Mouse (Mus musculus): ENCODE measurements around the gene Zfp882. TPM values are rescaled to one million over a fixed set of nuclear protein-coding genes. Genes with fewer than 3 reads are reported as not detected.
"Not testable (repeated sequence)": the region's sequence is repeated elsewhere in the genome, so short reads cannot be mapped to it uniquely, and the experiment has no call there.

The Zfp882 gene
- polyA plus RNA-seq, 1 experiment = 5.0 TPM

GRCm38 (mm10) chr8:71922567-71923401 is 14.4 kb downstream of the Zfp882 start:
- H3K4me3 ChIP-seq (ENCODE audit: insufficient read depth, low read length) = peak overlapping the region; percentile 65
- no peaks in the 10 kb centered on the region for H3K4me1 ChIP-seq (ENCODE audit: control insufficient read depth, insufficient read depth, low read length)
- peak overlapping the region; percentile 83 for H3K27ac ChIP-seq (ENCODE audit: insufficient read depth, low read length)
- TF ChIP-seq POLR2A (IDR thresholded peaks at IDR 0.05; ENCODE audit: low read depth, low read length) (peak; percentile 86), CTCF (IDR thresholded peaks at IDR 0.05; ENCODE audit: borderline replicate concordance, insufficient read depth, low read length) (no peak)

- H3K4me1 ChIP-seq (ENCODE audit: control insufficient read depth, insufficient read depth, low read length) = no peaks in the 10 kb centered on the region
- no peak overlapping the region for H3K4me3 ChIP-seq (ENCODE audit: insufficient read depth, low read length)
- no peak overlapping the region for H3K27ac ChIP-seq (ENCODE audit: insufficient read depth, low read length)
- TF ChIP-seq CTCF (IDR thresholded peaks at IDR 0.05; ENCODE audit: borderline replicate concordance, insufficient read depth, low read length) (no peak), POLR2A (IDR thresholded peaks at IDR 0.05; ENCODE audit: low read depth, low read length) (no peak)
Observed at GRCm38 (mm10) chr8:71925791-71926190, 17.4 kb downstream of the Zfp882 start.

GRCm38 (mm10) chr8:71926551-71926950 is 18.1 kb downstream of the Zfp882 start:
- TF ChIP-seq POLR2A (IDR thresholded peaks at IDR 0.05; ENCODE audit: low read depth, low read length) (no peak), CTCF (IDR thresholded peaks at IDR 0.05; ENCODE audit: borderline replicate concordance, insufficient read depth, low read length) (no peak)

GRCm38 (mm10) chr8:71927779-71928178 is 19.4 kb downstream of the Zfp882 start:
- TF ChIP-seq CTCF (IDR thresholded peaks at IDR 0.05; ENCODE audit: borderline replicate concordance, insufficient read depth, low read length) (no peak), POLR2A (IDR thresholded peaks at IDR 0.05; ENCODE audit: low read depth, low read length) (no peak)
- no peaks in the 10 kb centered on the region for H3K4me1 ChIP-seq (ENCODE audit: control insufficient read depth, insufficient read depth, low read length)

More at GRCm38 (mm10) chr8:71926551-71926950, 18.1 kb downstream of the Zfp882 start:
- Histone ChIP-seq H3K27ac (ENCODE audit: insufficient read depth, low read length) (no peak overlapping the region), H3K4me1 (ENCODE audit: control insufficient read depth, insufficient read depth, low read length) (no peaks in the 10 kb centered on the region), H3K4me3 (ENCODE audit: insufficient read depth, low read length) (no peak overlapping the region)

GRCm38 (mm10) chr8:71938037-71938436 is 29.6 kb downstream of the Zfp882 start:
- not testable (repeated sequence) for H3K27ac ChIP-seq (ENCODE audit: insufficient read depth, low read length); H3K4me1 ChIP-seq (ENCODE audit: control insufficient read depth, insufficient read depth, low read length); H3K4me3 ChIP-seq (ENCODE audit: insufficient read depth, low read length)

More at GRCm38 (mm10) chr8:71927779-71928178, 19.4 kb downstream of the Zfp882 start:
- Histone ChIP-seq H3K27ac (ENCODE audit: insufficient read depth, low read length) (no peak overlapping the region), H3K4me3 (ENCODE audit: insufficient read depth, low read length) (no peak overlapping the region)

GRCm38 (mm10) chr8:71940293-71941208 is 32.1 kb downstream of the Zfp882 start:
- no peak overlapping the region for H3K27ac ChIP-seq (ENCODE audit: insufficient read depth, low read length)
- no peak overlapping the region for H3K4me3 ChIP-seq (ENCODE audit: insufficient read depth, low read length)
- no peaks in the 10 kb centered on the region; the same call in 1 of the 2 replicates for H3K4me1 ChIP-seq (ENCODE audit: control insufficient read depth, insufficient read depth, low read length)
- no peak for TF ChIP-seq POLR2A (IDR thresholded peaks at IDR 0.05; ENCODE audit: low read depth, low read length)
- no peak for TF ChIP-seq CTCF (IDR thresholded peaks at IDR 0.05; ENCODE audit: borderline replicate concordance, insufficient read depth, low read length)

- no peak overlapping the region for H3K27ac ChIP-seq (ENCODE audit: insufficient read depth, low read length)
- TF ChIP-seq POLR2A (IDR thresholded peaks at IDR 0.05; ENCODE audit: low read depth, low read length) = no peak
- no peak for TF ChIP-seq CTCF (IDR thresholded peaks at IDR 0.05; ENCODE audit: borderline replicate concordance, insufficient read depth, low read length)
Observed at GRCm38 (mm10) chr8:71941776-71942175, 33.4 kb downstream of the Zfp882 start.

GRCm38 (mm10) chr8:71948624-71949023 is 40.2 kb downstream of the Zfp882 start:
- no peaks in the 10 kb centered on the region for H3K4me1 ChIP-seq (ENCODE audit: control insufficient read depth, insufficient read depth, low read length)
- TF ChIP-seq CTCF (IDR thresholded peaks at IDR 0.05; ENCODE audit: borderline replicate concordance, insufficient read depth, low read length) (no peak), POLR2A (IDR thresholded peaks at IDR 0.05; ENCODE audit: low read depth, low read length) (no peak)
- no peak overlapping the region for H3K27ac ChIP-seq (ENCODE audit: insufficient read depth, low read length)
- H3K4me3 ChIP-seq (ENCODE audit: insufficient read depth, low read length) = no peak overlapping the region

More at GRCm38 (mm10) chr8:71941776-71942175, 33.4 kb downstream of the Zfp882 start:
- no peaks in the 10 kb centered on the region; the same call in 1 of the 2 replicates for H3K4me1 ChIP-seq (ENCODE audit: control insufficient read depth, insufficient read depth, low read length)
- no peak overlapping the region for H3K4me3 ChIP-seq (ENCODE audit: insufficient read depth, low read length)

- no peak within 1 kb of the TSS for H3K27ac ChIP-seq (ENCODE audit: insufficient read depth, low read length)
- TF ChIP-seq POLR2A (IDR thresholded peaks at IDR 0.05; ENCODE audit: low read depth, low read length) (peak; percentile 86), CTCF (IDR thresholded peaks at IDR 0.05; ENCODE audit: borderline replicate concordance, insufficient read depth, low read length) (no peak)
- H3K4me1 ChIP-seq (ENCODE audit: control insufficient read depth, insufficient read depth, low read length) = no peaks in the 10 kb centered on the region
- H3K4me3 ChIP-seq (ENCODE audit: insufficient read depth, low read length) = peak within 1 kb of the TSS; percentile 70
Observed at GRCm38 (mm10) chr8:71950482-71951221, 42.2 kb downstream of the Zfp882 start, which contains the start of gene Zfp961. Gene Zfp961, plus strand, starts transcription at chr8:71951038.

All from embryonic fibroblast, embryonic 13.5 days (primary cell).